Mouse (Mus musculus) activated CD4-positive, CD25-positive, alpha-beta regulatory T cell, adult 4 months (primary cell): Measurements from ENCODE around the gene B3gnt2. TPM values are rescaled to one million over a fixed set of nuclear protein-coding genes. Genes with fewer than 3 reads are reported as not detected.

Experiments used
- ATAC-seq: one replicate; pipeline ENCODE4 v1.8.0; 2017
- polyA plus RNA-seq, 2 experiments: library from polyadenylated mRNA; unstranded; fragments of 100-300 nt; shearing (Covaris generic); gene quantifications; one replicate each; pipeline ENCODE4 v1.2.1; 2017

The B3gnt2 gene
- 1 to 10 TPM; 4.7 to 9.8 TPM for polyA plus RNA-seq

DNA sequence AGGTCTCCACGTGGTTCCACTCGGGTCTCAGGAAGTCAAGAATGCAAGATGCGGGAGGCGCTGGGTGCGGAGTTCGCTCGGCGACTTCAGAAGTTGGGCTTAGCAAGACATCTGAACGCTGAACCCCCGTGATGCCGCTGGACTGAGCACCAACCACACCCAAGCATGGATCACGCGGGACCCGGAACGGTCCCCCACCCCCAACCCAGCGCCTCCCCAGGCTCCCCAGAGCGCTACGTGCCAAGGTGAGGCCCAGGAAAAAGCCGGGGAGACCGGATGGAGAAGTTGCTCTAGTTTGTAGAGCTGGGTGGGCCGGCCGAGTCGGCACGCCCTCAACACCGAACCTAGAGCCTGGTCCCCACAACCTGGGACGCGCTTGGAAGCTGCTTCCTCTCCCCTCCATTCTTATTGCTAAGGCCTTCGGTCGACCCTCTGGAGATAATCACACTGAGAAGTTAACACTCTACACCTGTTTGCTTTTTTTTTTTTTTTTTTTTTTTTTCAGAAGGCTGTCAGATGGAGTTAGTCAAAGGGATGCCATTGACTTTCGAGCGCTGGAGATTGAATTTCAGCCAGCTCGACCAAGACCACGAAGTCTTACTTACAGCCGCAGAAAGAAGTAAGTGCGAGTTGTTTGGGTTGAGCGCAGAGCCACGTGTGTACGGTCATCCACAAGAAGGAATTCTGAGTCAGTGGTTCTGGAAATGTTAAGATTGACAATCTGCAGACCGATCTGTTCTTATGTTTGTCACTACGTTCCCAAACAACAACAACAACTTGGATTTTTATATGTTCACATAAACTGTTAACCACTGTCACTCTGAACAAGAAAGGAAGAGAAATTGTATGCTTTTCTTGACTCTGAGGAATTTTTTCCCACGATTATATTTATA lies at the start of gene B3gnt2:
Gene B3gnt2 (minus strand): TSS at position 627 of the 893 bp plus-strand sequence.
- peak; percentile 37 for ATAC-seq

DNA sequence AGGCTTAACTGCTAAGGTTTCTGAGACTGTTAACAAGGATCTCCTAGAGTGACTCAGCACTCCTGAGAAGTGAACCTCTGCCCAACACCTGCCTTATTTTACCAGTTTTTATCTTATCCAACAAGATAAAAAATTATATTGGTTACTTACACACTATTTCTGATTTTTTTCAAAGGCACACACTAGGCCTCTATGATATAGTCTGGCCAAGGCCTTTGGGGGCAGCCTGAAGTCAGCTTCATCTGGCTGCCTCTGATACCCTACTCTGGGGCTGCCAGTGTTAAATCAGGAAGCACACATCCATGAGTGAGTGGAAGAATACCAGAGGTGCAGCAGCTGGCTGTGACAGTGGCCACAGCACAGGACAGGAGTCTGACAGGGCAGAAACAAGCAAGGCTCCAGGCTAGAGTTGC lies 45.7 kb upstream of the B3gnt2 start:
- no peak for ATAC-seq

DNA sequence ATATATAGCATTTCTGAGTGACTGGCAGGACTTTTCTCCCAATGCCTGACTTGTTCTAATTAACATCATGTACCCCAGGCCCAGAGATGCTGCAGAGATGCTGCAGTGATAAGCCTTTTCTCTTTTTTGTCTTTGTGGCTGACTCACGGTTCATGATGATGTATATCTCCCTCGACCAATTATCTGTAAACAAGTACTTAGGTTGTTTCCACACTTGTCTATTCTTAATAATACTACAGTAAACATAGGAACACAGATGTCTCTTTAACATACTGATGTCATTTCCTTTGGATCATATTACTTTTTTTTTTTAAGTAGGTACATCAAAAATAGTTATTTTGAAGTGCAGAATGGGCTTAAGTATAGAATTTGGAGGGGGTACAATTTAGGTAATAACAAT lies 42.2 kb upstream of the B3gnt2 start:
- peak; percentile 46 for ATAC-seq

GRCm38 (mm10) chr11:22900041-22900440 lies 39.3 kb upstream of the B3gnt2 start:
- ATAC-seq, result peak; percentile 41

DNA sequence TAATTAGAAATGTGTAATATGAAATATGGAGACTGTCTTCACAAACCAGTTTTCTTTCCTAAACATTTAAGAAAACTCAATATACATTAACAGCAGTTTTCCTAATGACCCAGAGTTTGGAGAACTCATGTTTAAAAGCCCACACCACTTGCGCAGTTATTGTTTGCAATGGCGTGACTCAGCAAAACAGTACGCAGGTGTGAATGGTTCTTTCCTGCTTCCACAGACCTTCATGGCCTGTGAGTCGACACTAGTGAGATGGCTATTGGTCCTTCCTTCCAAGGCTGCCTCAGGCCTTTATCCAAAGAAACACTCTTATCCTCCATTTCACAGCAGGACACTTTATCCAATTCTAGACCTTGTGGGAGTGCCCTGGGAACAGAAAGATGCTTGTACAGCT lies 36.9 kb upstream of the B3gnt2 start:
- no peak for ATAC-seq

GRCm38 (mm10) chr11:22897127-22897526 lies 36.4 kb upstream of the B3gnt2 start:
- ATAC-seq, result no peak

GRCm38 (mm10) chr11:22893075-22893474 lies 32.3 kb upstream of the B3gnt2 start:
- no peak for ATAC-seq

DNA sequence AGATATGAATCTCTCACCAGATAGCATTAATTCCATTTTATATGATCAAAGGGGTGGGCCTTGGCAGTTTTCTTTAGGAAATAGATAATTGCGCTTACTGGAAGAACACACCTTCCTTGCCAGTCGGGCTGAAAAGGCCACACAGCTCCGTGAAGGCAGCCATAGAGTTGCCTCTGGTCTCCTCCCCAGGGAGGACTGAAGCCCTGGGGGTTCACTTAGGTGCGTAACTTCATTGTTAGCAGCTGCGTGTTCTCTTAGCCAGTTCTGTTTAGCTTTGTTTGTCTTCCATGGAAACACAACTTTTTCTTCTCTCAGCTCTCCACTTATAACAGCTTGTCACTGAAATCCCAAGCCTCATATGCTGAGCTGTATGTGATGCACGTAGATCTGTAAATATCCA lies 31.7 kb upstream of the B3gnt2 start:
- no peak for ATAC-seq

- no peak for ATAC-seq
These were observed 31.1 kb upstream of the B3gnt2 start for GRCm38 (mm10) chr11:22891876-22892275.

DNA sequence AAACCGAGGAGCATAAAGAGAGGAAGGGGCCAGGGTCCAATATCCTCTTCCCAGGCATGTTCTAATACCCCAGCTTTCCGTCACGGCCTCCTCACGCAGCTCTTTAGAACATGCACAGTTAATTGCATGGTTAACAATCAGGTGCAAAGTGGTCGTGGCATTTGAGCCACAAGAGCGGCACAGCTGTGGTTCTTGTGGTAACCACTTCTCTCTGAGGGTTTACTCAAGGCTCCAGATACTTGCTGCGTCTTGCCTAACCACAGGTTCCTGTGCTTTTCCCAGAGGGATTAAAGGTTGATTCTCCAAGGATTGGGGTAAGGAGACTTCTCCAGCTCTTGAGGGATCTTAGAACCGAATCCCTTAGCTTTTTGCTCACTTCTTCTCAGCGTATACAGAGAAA lies 30.5 kb upstream of the B3gnt2 start:
- ATAC-seq, result no peak

- ATAC-seq, result no peak
These were observed 28.5 kb upstream of the B3gnt2 start for GRCm38 (mm10) chr11:22889224-22889623.

GRCm38 (mm10) chr11:22886991-22887390 lies 26.2 kb upstream of the B3gnt2 start:
- no peak for ATAC-seq

- no peak for ATAC-seq
These were observed 24.6 kb upstream of the B3gnt2 start for GRCm38 (mm10) chr11:22885350-22885749.

DNA sequence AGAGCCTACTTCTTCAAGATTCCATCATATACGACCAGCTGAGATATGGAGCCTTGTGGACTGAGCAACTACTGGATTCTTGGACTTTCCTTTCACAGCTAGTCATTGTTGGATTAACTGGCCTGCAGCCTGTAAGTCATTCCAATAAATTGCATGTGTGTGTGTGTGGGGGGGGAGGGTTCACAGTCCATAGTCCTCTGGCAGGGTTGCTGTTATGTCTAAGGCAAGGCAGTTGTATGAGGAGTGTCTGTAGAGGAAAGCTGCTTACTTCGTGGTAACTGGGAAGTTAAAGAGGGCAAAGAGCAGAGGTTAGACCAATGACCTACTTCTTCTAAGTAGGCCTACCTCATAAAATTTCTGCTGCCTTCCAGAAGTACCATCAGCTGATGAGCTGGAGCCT lies 22.9 kb upstream of the B3gnt2 start:
- ATAC-seq, result no peak

GRCm38 (mm10) chr11:22882926-22883325 lies 22.2 kb upstream of the B3gnt2 start:
- ATAC-seq, result peak; percentile 63

- ATAC-seq, result no peak
These were observed 19.8 kb upstream of the B3gnt2 start for GRCm38 (mm10) chr11:22880383-22881172.

GRCm38 (mm10) chr11:22879645-22880044 lies 18.9 kb upstream of the B3gnt2 start:
- no peak for ATAC-seq

DNA sequence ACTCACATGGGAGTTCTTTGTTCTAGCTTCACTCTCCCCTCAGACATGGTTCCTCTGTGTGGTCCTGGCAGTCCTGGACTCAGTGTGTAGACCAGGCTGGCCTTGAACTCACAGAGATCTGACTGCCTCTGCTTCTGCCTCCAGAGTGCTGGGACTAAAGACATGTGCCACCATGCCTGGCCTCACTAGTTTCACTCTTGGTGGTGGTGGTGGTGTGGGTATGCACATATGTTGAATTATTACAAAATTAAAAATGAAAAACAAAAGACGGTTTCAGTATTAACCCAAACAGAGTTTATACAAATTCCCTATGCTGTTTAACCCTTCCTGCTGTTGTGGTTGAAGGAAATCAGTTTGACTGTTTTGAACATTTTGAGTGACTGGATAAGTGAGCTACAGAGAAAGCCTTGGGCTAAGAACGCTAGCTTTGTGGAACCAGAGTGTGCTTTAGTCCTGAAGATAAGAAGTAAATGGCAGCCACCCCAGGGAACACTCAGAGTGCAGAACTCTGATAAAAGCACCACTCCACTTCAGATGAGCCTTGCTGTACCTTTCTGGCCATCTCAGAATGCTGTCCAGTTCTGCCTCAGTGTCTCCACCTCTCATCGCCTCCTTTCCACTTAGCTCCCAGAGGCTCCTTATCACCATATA lies 16.0 kb upstream of the B3gnt2 start:
- ATAC-seq, result no peak

DNA sequence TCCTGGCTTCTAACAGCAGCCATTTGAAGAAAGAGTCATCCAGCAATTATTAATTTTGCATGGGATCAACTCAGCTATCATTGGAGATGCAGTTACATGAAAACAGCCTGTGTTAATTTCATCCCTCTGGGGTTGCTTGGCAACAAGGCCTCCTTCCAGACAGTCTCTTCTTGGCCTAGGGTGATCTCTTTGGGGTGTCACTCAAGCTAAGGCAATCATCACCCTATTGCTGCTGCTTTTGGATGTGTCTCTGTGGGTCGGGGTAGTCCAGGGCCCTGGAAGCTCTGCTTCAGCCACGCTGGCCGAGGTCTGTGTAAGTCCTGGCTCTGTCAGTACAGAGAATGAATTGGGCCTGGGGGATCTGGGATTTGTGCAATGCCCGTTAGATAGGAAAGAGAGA lies 14.5 kb upstream of the B3gnt2 start:
- ATAC-seq, result no peak

GRCm38 (mm10) chr11:22874747-22875146 lies 14.0 kb upstream of the B3gnt2 start:
- no peak for ATAC-seq

GRCm38 (mm10) chr11:22873383-22873782 lies 12.6 kb upstream of the B3gnt2 start:
- no peak for ATAC-seq

- ATAC-seq, result peak; percentile 27
These were observed 11.5 kb upstream of the B3gnt2 start for GRCm38 (mm10) chr11:22872307-22872680.

- peak; percentile 72 for ATAC-seq
These were observed 11.0 kb upstream of the B3gnt2 start for GRCm38 (mm10) chr11:22871628-22872306.
